Mouse (Mus musculus) right cerebral cortex, postnatal 14 days (tissue): ENCODE measurements around the gene Rrp9.

Source experiments
- DNase-seq: peaks from one replicate; pipeline ENCODE4 v3.0.0; 2022

Rrp9 gene

DNA sequence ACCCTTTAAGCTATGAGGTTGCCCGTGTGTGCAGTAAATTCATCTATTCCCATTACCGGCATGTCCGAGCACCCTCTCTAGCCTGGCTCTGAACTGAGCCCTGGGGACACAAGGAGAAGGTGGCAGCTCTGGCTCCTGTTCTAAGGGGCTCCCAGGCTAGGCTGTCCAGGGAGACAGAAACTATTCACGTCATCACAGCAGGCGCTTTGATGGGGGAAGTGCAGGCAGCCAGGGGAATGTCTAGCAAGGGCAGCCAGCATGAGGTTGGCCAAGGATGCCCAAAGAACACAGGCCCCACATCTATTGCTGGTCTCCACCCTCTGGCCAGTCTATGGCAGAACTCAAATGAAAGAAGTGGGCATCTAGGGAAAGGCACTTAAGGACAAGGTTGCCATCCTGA lies 17.8 kb upstream of the Rrp9 start:
- no peak for DNase-seq

DNA sequence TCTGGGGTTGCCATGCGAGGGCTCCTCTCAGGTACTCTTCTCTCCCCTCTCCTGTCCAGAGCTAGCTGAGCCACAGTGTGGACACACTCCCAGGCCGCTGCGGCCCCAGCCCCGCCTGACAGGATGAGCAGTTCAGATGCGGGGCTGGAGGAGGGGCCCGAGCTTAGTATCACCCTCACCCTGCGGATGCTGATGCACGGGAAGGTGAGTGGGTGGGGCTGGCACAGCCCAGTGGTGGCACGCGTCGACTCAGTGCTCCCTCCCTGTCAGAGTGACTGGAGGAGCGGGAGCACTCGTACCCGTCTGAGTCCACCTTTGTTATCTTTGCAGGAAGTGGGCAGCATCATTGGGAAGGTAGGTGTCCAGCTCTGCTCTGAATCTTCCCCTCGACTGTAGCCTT lies 15.8 kb upstream of the Rrp9 start:
- no peak for DNase-seq

DNA sequence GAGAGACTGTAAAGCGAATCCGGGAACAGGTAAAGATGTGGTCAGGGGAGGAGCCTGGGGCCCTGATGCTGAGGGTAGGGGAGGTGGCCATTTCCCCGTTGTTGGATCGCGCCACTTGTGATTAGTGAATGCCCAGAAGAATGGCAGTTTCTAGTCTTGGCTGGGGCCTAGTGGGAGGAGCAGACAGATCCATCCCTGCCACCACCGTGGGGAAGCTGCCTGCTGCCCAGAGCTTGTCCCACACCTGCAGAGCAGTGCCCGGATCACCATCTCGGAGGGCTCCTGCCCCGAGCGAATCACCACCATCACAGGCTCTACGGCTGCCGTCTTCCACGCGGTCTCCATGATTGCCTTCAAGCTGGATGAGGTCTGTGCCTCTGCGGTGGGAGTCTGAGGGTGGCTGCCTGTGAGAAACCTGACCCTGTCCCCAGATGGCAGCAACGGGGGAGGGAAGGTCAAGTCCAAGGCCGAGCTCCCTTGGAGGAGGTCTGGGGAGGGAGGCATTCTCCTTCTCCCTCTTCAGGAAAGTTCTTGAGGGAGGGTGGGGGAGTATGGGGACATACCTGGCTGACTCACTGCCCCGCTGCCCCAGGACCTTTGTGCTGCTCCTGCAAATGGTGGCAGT lies 15.2 kb upstream of the Rrp9 start:
- DNase-seq = no peak

DNA sequence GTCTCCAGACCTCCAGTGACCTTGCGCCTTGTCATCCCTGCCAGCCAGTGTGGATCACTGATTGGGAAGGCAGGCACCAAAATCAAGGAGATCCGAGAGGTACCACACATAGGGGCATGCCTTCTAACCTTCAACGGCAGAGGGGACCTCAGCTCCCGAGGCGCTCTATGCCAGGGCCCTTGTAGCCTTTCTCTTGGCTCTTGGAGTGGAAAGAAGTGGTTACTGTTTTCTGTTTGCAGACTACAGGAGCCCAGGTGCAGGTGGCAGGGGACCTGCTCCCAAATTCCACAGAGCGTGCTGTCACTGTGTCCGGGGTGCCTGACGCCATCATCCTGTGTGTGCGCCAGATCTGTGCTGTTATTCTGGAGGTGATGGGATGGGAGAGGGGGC lies 14.7 kb upstream of the Rrp9 start:
- no peak for DNase-seq

DNA sequence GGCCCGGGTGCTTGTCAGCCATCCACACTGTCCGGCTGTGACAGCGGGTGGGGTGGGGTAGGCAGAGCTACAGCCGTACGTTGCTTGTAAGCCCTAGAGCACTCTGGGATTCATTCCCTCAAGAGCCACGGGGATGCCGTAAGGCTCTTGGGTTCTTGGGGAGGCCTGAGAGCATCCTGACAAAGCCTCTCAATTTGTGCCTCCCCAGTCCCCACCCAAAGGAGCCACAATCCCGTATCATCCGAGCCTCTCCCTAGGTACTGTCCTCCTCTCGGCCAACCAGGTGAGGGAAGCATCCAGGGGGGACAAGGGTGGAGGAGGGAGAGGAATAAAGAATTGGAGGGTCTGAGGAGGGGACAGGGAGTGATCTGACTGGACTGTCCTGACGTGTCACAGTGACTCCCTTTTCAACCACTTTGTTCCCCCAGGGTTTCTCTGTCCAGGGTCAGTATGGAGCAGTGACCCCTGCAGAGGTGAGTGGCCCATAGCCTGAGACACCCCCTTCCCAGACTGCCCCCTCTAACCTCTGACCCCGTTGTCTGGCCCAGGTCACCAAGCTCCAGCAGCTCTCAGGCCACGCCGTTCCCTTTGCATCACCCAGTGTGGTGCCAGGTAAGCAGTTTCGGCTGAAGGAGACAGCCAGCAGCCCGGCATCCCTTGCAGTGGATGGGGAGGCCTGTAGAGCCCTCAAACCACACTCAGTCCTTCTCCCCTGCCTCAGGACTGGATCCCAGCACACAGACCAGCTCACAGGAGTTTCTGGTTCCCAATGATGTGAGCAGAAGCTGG lies 13.9 kb upstream of the Rrp9 start:
- DNase-seq = no peak

DNA sequence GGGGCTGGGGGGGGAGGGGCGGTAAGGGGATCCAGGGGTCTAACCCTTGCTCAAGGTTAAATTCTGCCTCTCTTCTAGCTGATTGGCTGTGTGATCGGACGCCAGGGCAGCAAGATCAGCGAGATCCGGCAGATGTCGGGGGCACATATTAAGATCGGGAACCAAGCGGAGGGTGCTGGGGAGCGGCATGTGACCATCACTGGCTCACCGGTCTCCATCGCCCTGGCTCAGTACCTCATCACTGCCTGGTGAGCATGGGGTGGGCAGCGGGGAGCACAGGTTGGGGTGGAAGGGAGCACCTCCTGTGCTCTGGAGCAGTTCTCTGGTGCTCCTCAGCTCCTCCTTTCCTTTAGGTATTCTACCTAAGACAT lies 13.3 kb upstream of the Rrp9 start:
- DNase-seq = no peak

DNA sequence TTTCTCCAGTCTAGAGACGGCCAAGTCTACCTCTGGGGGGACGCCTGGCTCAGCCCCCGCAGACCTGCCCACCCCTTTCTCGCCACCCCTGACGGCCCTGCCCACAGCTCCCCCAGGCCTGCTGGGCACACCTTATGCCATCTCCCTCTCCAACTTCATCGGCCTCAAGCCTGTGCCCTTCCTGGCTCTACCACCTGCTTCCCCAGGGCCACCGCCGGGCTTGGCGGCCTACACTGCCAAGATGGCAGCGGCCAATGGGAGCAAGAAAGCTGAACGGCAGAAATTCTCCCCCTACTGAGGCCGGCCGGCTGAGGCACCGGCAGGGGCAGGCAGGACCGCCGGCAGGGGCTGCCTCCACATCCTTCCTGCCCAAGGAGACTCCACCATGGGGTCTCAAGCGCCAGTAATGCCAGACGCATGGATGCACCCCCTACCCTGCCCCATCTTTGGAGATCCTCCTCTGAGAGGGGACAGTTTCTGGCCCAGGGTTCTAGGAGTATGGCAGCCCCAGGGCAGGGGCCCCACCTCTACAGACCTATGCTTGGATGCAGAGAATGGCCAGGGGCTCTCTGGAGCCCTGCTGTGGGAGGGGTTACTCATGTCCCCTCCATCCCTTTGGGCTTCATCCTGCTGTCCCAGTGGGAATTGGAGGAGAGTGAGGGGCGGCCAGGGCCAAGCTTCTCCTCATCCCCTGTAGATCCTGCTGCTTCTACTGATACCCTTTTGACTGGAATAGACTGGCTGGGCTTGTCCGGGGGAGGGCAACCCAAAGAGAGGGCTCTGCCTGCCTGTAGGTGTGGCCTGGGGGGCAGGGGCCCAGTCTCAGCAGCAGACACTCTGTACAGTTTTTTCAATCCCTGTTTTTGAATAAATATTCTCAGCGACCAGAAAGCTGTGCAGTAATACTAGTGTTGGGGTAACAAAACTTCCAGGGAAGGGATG lies 12.4 kb upstream of the Rrp9 start:
- no peak for DNase-seq

DNA sequence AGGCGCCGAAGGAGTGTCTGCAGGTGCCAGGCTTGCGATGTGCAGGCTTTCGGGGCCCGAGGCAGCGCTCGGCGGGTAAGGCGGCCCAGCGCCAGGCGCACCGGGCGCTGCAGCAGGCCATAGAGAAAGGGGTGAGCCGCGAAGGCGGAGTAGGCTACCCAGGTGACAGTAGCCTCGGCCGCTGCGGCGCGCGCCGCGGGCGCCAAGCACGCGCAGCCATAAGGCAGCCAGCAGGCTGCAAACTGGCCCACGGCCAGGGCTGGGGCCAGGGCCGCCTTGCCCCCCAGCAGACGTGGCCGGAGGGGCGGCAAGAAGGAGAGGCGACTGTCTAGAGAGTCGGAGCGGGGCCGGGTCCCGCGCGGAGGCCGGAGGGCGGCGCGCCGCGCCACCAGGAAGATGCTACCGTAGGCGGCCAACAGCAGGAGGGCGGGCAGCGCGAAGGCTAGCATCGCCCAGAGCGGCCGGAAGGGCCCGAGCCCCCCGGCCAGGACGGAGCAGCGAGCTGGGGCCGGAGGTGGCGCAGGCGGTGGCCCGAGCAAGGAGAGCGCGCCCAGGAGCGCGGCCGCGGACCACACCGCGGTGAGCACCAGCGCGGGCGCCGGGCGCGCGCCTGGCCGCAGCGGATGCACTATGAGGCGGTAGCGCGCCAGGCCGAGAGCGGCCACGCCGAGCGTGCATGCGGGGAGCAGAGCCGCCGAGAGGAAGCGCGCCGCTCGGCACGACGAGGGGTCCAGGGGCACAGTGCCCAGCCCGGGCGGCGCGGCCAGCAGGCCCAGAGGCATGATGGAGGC lies 10.8 kb upstream of the Rrp9 start:
- DNase-seq = peak; percentile 71

DNA sequence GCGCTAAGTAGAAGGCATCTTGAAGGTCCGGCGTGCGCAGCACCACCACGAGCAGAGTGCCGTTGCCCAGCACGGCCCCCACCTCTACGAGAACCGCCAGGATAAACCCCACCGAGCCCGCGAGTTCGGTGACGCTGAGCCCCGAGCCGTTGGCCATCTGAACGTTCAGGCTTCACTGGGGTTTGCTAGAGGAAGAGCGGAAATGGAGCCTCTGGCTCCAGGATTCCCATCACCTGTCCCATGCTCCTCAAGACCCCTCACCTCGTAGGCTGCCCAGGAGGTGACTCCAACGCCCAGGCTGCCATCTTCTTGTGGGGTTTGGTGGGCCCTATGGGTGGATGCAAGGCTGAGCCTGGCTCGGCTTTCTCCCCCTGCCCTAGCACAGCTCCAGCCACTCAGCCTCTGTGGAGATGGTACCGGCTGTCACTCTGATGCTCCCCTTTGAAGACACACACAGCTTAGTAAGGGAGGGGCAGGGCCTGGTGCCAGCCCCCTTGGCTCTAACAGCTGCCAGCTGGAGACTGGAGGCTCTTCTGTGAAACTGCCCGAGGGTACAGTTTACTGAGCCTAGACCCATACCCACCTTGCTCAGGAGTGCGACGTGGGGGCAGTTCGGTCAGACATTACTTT lies 10.1 kb upstream of the Rrp9 start, which contains the start of gene Gpr62:
Gene Gpr62 (minus strand): TSS at position 368 of the 630 bp plus-strand sequence.
- peak; percentile 45 for DNase-seq

DNA sequence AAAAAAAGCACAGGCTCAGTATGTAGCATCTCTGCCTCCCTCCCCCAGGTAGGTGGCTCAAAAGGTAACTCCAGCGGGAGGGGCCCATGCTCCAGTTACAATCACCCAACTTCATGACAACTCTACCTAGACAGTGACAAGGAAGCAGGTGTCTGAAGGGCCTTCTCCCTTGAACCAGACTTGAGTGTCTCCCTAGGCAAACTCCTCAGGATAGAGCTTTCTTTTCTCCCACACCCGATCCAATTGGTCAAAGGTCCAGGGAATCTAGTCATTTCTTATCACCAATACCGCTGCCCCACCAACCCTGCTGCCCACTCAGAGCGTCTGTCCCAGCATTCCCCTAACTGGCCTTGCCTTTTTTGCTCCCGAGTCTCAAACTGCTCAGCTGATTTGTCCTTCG lies 9.0 kb upstream of the Rrp9 start:
- DNase-seq = no peak

DNA sequence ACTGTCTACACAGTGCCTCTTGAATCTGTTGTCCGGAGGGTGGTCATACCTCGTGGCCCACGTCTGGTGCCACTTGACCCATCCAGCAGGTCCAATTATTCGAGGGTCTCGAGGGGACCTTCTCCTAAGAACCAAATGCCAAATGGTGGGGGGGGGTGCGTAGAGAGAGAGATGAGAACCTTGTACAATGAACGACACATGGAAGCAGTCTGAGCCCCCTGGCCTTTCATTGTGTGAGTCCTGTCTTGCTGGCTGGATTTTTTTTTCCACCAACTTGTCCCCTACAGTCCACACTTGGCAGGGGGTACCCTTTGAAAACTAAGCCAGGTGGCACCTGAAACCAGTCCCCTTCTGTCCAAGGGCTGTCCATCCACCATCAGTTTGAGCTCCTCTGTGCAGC lies 8.0 kb upstream of the Rrp9 start:
- DNase-seq = no peak

DNA sequence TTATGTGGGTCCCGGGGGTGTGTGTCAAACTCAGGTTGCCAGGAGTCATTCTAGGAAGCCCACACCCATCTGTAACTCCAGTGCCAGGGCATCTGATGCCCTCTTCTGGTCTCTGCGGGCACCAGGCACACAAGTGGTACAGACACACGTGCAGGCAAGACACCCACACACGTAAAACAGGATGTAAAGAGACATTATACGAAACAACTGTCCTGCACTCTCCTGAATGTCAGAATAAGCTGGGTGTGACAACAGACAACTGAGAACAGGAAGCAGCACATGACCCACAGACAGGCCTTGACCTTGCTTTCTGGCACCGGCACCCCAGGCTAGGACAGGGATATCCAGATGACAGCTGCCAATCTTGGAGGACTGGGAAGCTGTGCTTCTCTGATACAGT lies 6.4 kb upstream of the Rrp9 start:
- no peak for DNase-seq

DNA sequence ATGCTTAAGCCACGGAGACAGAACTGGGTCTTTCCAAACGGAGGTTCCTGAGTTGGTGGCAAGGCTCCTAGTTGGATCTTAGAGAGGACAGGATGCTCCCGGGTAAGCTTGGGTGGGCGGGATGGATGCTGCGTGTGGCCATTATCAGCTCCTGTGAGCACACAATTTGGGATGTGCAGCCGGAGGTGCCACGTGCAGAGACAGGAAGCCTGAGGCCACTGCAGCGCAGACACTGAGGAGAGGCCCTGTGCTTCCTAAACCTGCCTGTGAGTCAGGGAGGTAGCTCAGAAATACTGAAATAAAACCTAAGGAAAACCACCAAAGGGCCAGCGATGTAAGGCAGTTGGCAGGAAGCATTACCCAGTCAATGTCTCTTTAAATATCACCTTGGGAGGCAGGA lies 6.0 kb upstream of the Rrp9 start:
- peak; percentile 3 for DNase-seq

DNA sequence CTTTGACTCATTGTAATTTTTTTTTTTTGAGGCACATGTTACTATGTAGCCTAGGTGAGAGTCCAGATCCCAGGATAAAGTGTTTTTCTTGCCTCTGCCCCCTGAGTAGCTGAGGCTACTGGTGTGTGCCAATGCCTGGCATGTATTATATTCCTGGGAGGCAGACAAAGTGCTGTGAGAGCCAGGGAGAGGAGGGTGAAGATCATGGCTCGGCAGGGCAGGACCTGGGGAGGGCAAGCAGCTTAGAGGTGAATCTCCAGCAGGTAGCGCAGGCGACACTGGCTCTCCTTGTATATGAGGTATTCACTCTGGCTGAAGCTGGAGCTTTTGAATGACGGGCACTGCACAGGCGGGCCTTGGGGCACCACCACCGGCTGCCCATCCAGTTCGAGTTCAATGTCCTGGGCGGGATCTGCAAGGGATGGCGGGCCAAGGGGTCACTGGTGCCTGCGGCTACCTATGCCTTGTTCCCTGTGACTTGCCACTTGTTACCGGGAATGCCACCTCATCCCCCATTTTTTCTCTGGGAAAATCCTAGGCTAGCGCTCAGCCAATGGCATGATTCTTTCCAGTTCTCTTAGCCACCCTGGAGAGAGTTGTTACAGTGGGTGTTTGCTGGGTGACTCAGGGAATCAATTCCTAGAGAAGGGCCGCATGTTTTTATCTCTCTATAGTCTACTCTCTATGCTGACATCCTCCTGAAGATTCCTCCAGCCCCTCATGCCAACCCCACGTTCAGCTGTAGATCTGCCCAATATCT lies 4.6 kb upstream of the Rrp9 start:
- DNase-seq = peak; percentile 4

DNA sequence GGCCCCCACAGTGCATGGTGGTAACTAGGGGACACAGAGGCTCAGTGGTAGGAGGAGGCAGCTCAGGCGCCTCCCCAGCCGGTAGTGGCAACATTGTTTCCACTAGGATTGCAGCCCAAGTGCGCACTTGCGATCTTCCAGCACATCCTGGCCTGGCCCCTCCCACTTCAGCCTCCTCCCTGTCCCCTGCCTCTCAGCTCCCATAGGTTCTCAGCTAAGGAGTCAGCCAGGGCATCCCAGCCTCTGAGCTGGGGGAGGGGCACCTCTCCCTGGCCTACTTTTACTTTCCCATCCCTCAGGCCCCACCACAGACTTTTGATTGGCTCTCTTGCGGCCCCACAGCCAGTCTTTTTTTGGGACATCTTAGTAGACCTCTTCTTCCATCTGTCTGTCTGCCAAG lies 3.9 kb upstream of the Rrp9 start:
- peak; percentile 41 for DNase-seq

DNA sequence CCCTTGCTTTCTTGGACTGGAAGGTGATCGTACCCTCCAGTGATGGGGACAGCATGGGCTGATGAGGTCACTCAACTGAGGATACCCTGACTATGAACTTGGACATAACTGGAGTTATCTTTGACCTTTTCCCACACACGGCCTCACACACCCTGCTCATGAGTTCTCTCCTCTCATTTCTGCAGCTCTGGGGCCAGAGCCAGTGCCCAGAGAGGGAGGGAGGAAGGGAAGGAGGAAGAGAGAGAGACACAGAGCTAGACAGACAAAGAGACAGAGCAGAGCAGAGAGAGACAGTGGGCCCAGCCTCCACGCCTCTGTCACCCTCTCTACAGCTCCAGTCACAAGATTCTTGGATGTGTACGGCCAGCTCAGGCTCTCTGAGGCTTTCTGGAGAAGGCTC lies 3.4 kb upstream of the Rrp9 start:
- DNase-seq = peak; percentile 1

DNA sequence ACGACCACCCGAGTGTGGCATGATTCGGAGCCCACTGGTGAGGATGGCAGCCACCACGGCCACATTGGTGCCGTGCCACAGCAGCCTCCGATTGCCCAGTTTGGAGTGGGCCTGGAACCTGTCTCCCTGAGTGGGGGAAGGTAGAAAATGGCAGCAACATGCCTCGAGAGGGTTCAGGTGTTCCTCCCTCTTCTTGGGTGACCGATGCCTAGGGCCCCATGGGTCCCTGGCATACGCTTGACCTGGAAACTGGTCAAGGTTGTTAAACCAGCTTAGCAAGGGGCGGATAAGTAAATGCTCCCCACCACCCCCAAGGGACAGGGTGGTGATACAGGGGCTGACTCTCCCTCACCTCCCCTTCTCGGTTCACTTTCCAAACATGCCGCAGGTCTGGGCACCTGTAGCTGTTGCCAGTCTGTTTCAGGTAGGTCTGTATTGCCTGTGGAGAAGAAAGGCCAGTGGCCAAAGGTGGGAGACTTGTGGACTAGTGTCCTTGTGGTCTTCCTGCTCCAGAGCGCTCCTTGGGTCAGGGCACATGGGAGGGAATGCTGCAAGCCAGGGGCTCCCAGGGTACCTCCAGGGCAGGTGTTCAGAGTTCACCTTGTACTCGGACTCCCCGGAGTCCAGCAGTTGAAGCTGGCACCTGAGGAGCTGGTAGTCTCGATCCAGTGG lies 2.5 kb upstream of the Rrp9 start:
- DNase-seq = peak; percentile 7

DNA sequence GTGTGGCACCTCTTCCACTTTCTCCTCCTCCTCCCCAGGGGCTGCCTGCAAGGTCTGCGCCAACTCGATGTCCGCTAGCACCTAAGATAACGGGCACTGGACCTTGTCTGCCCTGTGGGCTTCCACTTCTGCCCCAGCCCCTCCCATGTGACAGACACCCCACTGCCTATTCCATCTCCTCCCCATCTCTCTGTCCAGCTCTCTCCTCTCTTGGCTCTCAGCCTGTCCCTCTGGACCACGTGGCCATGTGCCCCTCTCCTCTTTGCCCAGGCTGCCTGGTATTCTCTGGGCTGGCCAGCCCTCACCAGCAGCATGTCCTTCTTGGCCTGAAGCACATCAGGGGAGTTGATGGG lies 2.0 kb upstream of the Rrp9 start:
- no peak for DNase-seq

DNA sequence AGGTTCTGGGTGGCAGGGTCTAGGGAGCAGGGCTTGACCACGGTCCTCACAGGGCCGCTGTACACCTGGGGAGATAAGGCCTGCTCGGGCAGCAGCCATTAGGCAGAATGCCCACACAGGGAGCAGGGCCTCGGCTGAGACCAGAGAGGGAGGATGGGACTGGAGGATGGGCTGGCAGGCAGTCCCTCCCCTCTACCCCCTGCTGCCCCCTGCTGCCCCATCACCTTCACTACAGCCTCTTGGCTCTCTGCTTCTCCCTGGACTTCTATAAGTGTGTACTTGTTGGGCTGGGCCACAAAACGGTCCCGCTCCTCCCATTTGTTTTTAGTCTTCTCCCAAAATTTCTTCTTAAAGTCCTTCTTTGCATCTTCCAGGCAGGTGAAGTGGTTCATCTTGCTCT lies 1.3 kb upstream of the Rrp9 start:
- DNase-seq = peak; percentile 50

DNA sequence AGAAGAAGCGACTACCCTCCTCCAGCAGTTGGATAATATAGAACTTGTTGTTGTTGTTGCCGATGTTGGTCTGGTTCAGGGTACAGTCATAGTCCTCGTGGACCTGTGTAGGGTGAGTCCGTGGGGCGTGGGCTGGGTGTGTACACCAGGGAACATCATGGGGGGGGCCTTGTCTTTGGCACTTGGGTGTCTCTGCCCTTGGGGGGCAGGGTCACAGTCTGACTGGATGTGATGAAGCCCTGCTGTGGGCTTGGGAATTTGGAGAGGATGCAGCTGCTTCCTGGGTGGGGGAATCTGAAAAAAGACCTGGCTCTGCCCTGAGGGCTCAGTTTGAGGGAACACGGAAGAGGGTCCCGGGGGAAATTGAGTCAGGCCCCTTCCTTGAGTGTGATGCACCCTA lies 717 bp upstream of the Rrp9 start:
- DNase-seq = no peak
